Comparison of ENCODE assay signal across 30 mouse cellular contexts in genomic region chr10:17561466-17561865, GRCm38 (mm10).
DNase-seq lines count a peak whose midpoint lies in the region; ATAC-seq and TF ChIP-seq lines count a peak whose summit lies in the region.
"Had no signal": no experiment of that assay in that cellular context is flagged by ENCODE, and none has a peak within 500 bp of the region (broad histone marks: within the 10 kb centered on the region; RNA-seq: fewer than 3 reads in every experiment).

No protein-coding gene starts in this region.

- H3K27me3 ChIP-seq in heart, embryonic 15.5 days, result no peaks in the 10 kb centered on the region
- H3K27me3 ChIP-seq in kidney, embryonic 15.5 days, result no peaks in the 10 kb centered on the region
- no peaks in the 10 kb centered on the region for H3K27me3 ChIP-seq in lung, embryonic 16.5 days (ENCODE audit: control insufficient read depth, insufficient read depth, low read depth, low read length)
- H3K27me3 ChIP-seq in lung, postnatal 0 days (replicated peaks; ENCODE audit: insufficient read depth, low read length), result no peaks in the 10 kb centered on the region
- H3K27me3 ChIP-seq: embryonic facial prominence, embryonic 13.5 days; forebrain, embryonic 15.5 days; neural tube, embryonic 12.5 days had no signal

- H3K9ac ChIP-seq in heart, embryonic 15.5 days, result no peak overlapping the region
- H3K9ac ChIP-seq in kidney, embryonic 15.5 days, result no peak overlapping the region
- no peak overlapping the region for H3K9ac ChIP-seq in lung, embryonic 16.5 days (ENCODE audit: low read length)
- H3K9ac ChIP-seq in lung, postnatal 0 days (replicated peaks; ENCODE audit: low read depth), result no peak overlapping the region
- H3K9ac ChIP-seq: embryonic facial prominence, embryonic 13.5 days; forebrain, embryonic 15.5 days; neural tube, embryonic 12.5 days had no signal

- no peaks in the 10 kb centered on the region for H3K36me3 ChIP-seq in heart, embryonic 15.5 days
- no peaks in the 10 kb centered on the region for H3K36me3 ChIP-seq in kidney, embryonic 15.5 days
- H3K36me3 ChIP-seq in lung, embryonic 16.5 days (ENCODE audit: control insufficient read depth, insufficient read depth, low read length), result no peaks in the 10 kb centered on the region
- no peaks in the 10 kb centered on the region for H3K36me3 ChIP-seq in lung, postnatal 0 days (ENCODE audit: insufficient read depth, low read length)
- H3K36me3 ChIP-seq: embryonic facial prominence, embryonic 13.5 days; forebrain, embryonic 10.5 days; forebrain, embryonic 15.5 days; G1E; midbrain, embryonic 10.5 days; neural tube, embryonic 12.5 days had no signal

- H3K27ac ChIP-seq in heart, embryonic 15.5 days, result peak overlapping the region; percentile 27; the same call in 1 of the 2 replicates
- 0 out of 2 replicates have a peak overlapping the region, but pooled peaks have one; percentile 9 for H3K27ac ChIP-seq in kidney, embryonic 15.5 days
- H3K27ac ChIP-seq in lung, embryonic 16.5 days (ENCODE audit: low read length), result peak overlapping the region; percentile 45; the same call in 1 of the 2 replicates
- H3K27ac ChIP-seq in lung, postnatal 0 days (ENCODE audit: low read length), result no peak overlapping the region
- H3K27ac ChIP-seq: forebrain, embryonic 10.5 days; forebrain, embryonic 15.5 days; gastrocnemius, adult 2 months; midbrain, embryonic 10.5 days; neural tube, embryonic 12.5 days had no signal

- H3K4me1 ChIP-seq in heart, embryonic 15.5 days (replicated peaks), result peaks cover 18% of the 10 kb centered on the region
- H3K4me1 ChIP-seq in kidney, embryonic 15.5 days, result peaks cover 42% of the 10 kb centered on the region
- H3K4me1 ChIP-seq in lung, embryonic 16.5 days (replicated peaks; ENCODE audit: control insufficient read depth, insufficient read depth, low read length), result peaks cover 30% of the 10 kb centered on the region
- peaks cover 14% of the 10 kb centered on the region for H3K4me1 ChIP-seq in lung, postnatal 0 days (ENCODE audit: insufficient read depth, low read depth, low read length)
- H3K4me1 ChIP-seq: neural tube, embryonic 12.5 days had no signal

- no peaks in the 10 kb centered on the region for H3K9me3 ChIP-seq in heart, embryonic 15.5 days (replicated peaks)
- no peaks in the 10 kb centered on the region for H3K9me3 ChIP-seq in kidney, embryonic 15.5 days (replicated peaks)
- H3K9me3 ChIP-seq in lung, embryonic 16.5 days (ENCODE audit: control insufficient read depth, low read length), result no peaks in the 10 kb centered on the region
- H3K9me3 ChIP-seq in lung, postnatal 0 days (ENCODE audit: low read length), result no peaks in the 10 kb centered on the region
- H3K9me3 ChIP-seq: embryonic facial prominence, embryonic 13.5 days; forebrain, embryonic 10.5 days; forebrain, embryonic 15.5 days; G1E; midbrain, embryonic 10.5 days; neural tube, embryonic 12.5 days had no signal

- TF ChIP-seq EP300 in lung, postnatal 0 days (IDR thresholded peaks at IDR 0.05), result no peak

- WGBS in heart, embryonic 15.5 days, result 59% methylated on average over 7 of the region's 7 CpGs
- WGBS in kidney, embryonic 15.5 days, result 37% methylated on average over 7 of the region's 7 CpGs
- 37% methylated on average over 7 of the region's 7 CpGs for WGBS in lung, embryonic 16.5 days
- 47% methylated on average over 7 of the region's 7 CpGs for WGBS in lung, postnatal 0 days

- peak; percentile 7 for DNase-seq in embryo, embryonic 11.5 days (ENCODE audit: low read depth, low spot score)
- no peak for DNase-seq in embryo, embryonic 10 days (ENCODE audit: low spot score)
- DNase-seq in heart, adult 8-10 months (ENCODE audit: low spot score), result no peak
- DNase-seq in kidney, postnatal 4 days, result no peak
- DNase-seq in lung, postnatal 0 days (ENCODE audit: low spot score), result no peak
- DNase-seq: adrenal gland, adult 8-10 months; cerebellum, adult 2 months; cerebellum, postnatal 14 days; gastrocnemius, adult 2 months; gastrocnemius, postnatal 36 days; kidney, adult 8-10 months; layer of hippocampus, postnatal 36 days; left cerebral cortex, postnatal 4 days; lung, postnatal 10 days; right cerebral cortex, adult 18-20 months; spleen, adult 18-20 months; thymus, adult 2 months; thymus, postnatal 36 days had no signal

- H3K4me2 ChIP-seq in heart, embryonic 15.5 days, result no peak overlapping the region
- H3K4me2 ChIP-seq in kidney, embryonic 15.5 days, result no peak overlapping the region
- no peak overlapping the region for H3K4me2 ChIP-seq in lung, embryonic 16.5 days (ENCODE audit: low read depth, low read length)
- no peak overlapping the region for H3K4me2 ChIP-seq in lung, postnatal 0 days (replicated peaks; ENCODE audit: low read depth, low read length)
- H3K4me2 ChIP-seq: embryonic facial prominence, embryonic 13.5 days; forebrain, embryonic 15.5 days; neural tube, embryonic 12.5 days had no signal

- ATAC-seq in heart, embryonic 15.5 days (replicated peaks; ENCODE audit: insufficient number of reproducible peaks, insufficient read depth, low FRiP score, low read depth), result no peak
- ATAC-seq in kidney, embryonic 15.5 days (replicated peaks; ENCODE audit: low FRiP score), result no peak
- ATAC-seq in lung, embryonic 16.5 days (ENCODE audit: low read depth), result no peak
- no peak for ATAC-seq in lung, postnatal 0 days
- ATAC-seq: forebrain, embryonic 15.5 days; hindbrain, embryonic 16.5 days; intestine, embryonic 16.5 days had no signal

- H3K4me3 ChIP-seq in heart, embryonic 15.5 days, result no peak overlapping the region
- H3K4me3 ChIP-seq in kidney, embryonic 15.5 days (replicated peaks), result no peak overlapping the region
- no peak overlapping the region for H3K4me3 ChIP-seq in lung, embryonic 16.5 days (ENCODE audit: low read length)
- H3K4me3 ChIP-seq in lung, postnatal 0 days (ENCODE audit: low read depth, low read length), result no peak overlapping the region
- H3K4me3 ChIP-seq: embryonic facial prominence, embryonic 13.5 days; forebrain, embryonic 10.5 days; forebrain, embryonic 15.5 days; gastrocnemius, adult 2 months; midbrain, embryonic 10.5 days; myocyte; neural tube, embryonic 12.5 days had no signal

- no peak for TF ChIP-seq CTCF in lung, postnatal 0 days (IDR thresholded peaks at IDR 0.05)
